Mouse (Mus musculus): ENCODE measurements around the gene Ptprj.
"Not testable (repeated sequence)": the region's sequence is repeated elsewhere in the genome, so short reads cannot be mapped to it uniquely, and the experiment has no call there.

The Ptprj gene

GRCm38 (mm10) chr2:90577451-90578279, 2.8 kb downstream of the Ptprj start:
- DNase-seq (ENCODE audit: low spot score), result no peak

GRCm38 (mm10) chr2:90576936-90577335, 3.5 kb downstream of the Ptprj start:
- DNase-seq (ENCODE audit: low spot score), result no peak

GRCm38 (mm10) chr2:90576411-90576810, 4.0 kb downstream of the Ptprj start:
- no peak for DNase-seq (ENCODE audit: low spot score)

GRCm38 (mm10) chr2:90575713-90576112, 4.7 kb downstream of the Ptprj start:
- DNase-seq (ENCODE audit: low spot score), result no peak

GRCm38 (mm10) chr2:90575116-90575515, 5.3 kb downstream of the Ptprj start:
- DNase-seq (ENCODE audit: low spot score), result no peak

- DNase-seq (ENCODE audit: low spot score), result no peak
These were observed 5.9 kb downstream of the Ptprj start for GRCm38 (mm10) chr2:90574536-90574935.

GRCm38 (mm10) chr2:90573640-90574526, 6.6 kb downstream of the Ptprj start:
- no peak for DNase-seq (ENCODE audit: low spot score)

GRCm38 (mm10) chr2:90572126-90572525, 8.3 kb downstream of the Ptprj start:
- no peak for DNase-seq (ENCODE audit: low spot score)

- not testable (repeated sequence) for DNase-seq (ENCODE audit: low spot score)
These were observed 9.0 kb downstream of the Ptprj start for GRCm38 (mm10) chr2:90571399-90571798.

GRCm38 (mm10) chr2:90570871-90571270, 9.6 kb downstream of the Ptprj start:
- no peak for DNase-seq (ENCODE audit: low spot score)

- no peak for DNase-seq (ENCODE audit: low spot score)
These were observed 10.2 kb downstream of the Ptprj start for GRCm38 (mm10) chr2:90570216-90570615.

- no peak for DNase-seq (ENCODE audit: low spot score)
These were observed 11.4 kb downstream of the Ptprj start for GRCm38 (mm10) chr2:90568961-90569481.

- DNase-seq (ENCODE audit: low spot score), result no peak
These were observed 12.4 kb downstream of the Ptprj start for GRCm38 (mm10) chr2:90568091-90568490.

GRCm38 (mm10) chr2:90566773-90567528, 13.5 kb downstream of the Ptprj start:
- peak; percentile 39 for DNase-seq (ENCODE audit: low spot score)

GRCm38 (mm10) chr2:90566046-90566445, 14.4 kb downstream of the Ptprj start:
- DNase-seq (ENCODE audit: low spot score), result peak; percentile 37

- no peak for DNase-seq (ENCODE audit: low spot score)
These were observed 15.1 kb downstream of the Ptprj start for GRCm38 (mm10) chr2:90565192-90565929.

GRCm38 (mm10) chr2:90564552-90564951, 15.9 kb downstream of the Ptprj start:
- DNase-seq (ENCODE audit: low spot score), result no peak

- DNase-seq (ENCODE audit: low spot score), result no peak
These were observed 17.3 kb downstream of the Ptprj start for GRCm38 (mm10) chr2:90563171-90563570.

GRCm38 (mm10) chr2:90562126-90562670, 18.2 kb downstream of the Ptprj start:
- no peak for DNase-seq (ENCODE audit: low spot score)

- peak; percentile 63 for DNase-seq (ENCODE audit: low spot score)
These were observed 20.1 kb downstream of the Ptprj start for GRCm38 (mm10) chr2:90560197-90560843.

Data from spleen, adult 12 weeks (tissue).